11 mouse cellular contexts compared by ENCODE assay signal in genomic region chr6:87257981-87258775, GRCm38 (mm10).
DNase-seq lines count a peak whose midpoint lies in the region; ATAC-seq and TF ChIP-seq lines count a peak whose summit lies in the region.
"Had no signal": no experiment of that assay in that cellular context is flagged by ENCODE, and none has a peak within 500 bp of the region (broad histone marks: within the 10 kb centered on the region; RNA-seq: fewer than 3 reads in every experiment).

No protein-coding gene starts in this region.

- 66% methylated on average over 7 of the region's 7 CpGs for WGBS in hindbrain, embryonic 16.5 days
- WGBS in hindbrain, embryonic 11.5 days = 86% methylated on average over 7 of the region's 7 CpGs
- 66% methylated on average over 7 of the region's 7 CpGs for WGBS in forebrain, embryonic 16.5 days

- H3K27ac ChIP-seq in hindbrain, embryonic 16.5 days (ENCODE audit: low read depth, low read length) = peak overlapping the region; percentile 34; the same call in 1 of the 2 replicates
- H3K27ac ChIP-seq in hindbrain, embryonic 11.5 days (ENCODE audit: low read depth, low read length) = no peak overlapping the region
- peak overlapping the region; percentile 34 for H3K27ac ChIP-seq in forebrain, embryonic 16.5 days (ENCODE audit: low read length)
- H3K27ac ChIP-seq in left cerebral cortex, adult 2 months = peak overlapping the region; percentile 73
- H3K27ac ChIP-seq: liver, embryonic 13.5 days had no signal

- ATAC-seq in hindbrain, embryonic 16.5 days = peak; percentile 20; the same call in 1 of the 2 replicates
- ATAC-seq in hindbrain, embryonic 11.5 days (ENCODE audit: low FRiP score) = no peak
- peak; percentile 78 for ATAC-seq in forebrain, embryonic 16.5 days

- peaks cover 10% of the 10 kb centered on the region for H3K4me1 ChIP-seq in hindbrain, embryonic 16.5 days (ENCODE audit: control insufficient read depth, insufficient read depth, low read depth, low read length)
- no peaks in the 10 kb centered on the region for H3K4me1 ChIP-seq in hindbrain, embryonic 11.5 days (replicated peaks; ENCODE audit: control insufficient read depth, insufficient read depth, low read length)
- H3K4me1 ChIP-seq in forebrain, embryonic 16.5 days (replicated peaks; ENCODE audit: control insufficient read depth, insufficient read depth, low read length) = peaks cover 18% of the 10 kb centered on the region
- H3K4me1 ChIP-seq: liver, embryonic 13.5 days had no signal

- no peak overlapping the region for H3K9ac ChIP-seq in hindbrain, embryonic 16.5 days (ENCODE audit: low read depth, low read length)
- no peak overlapping the region for H3K9ac ChIP-seq in hindbrain, embryonic 11.5 days (ENCODE audit: low read depth, low read length)
- no peak overlapping the region for H3K9ac ChIP-seq in forebrain, embryonic 16.5 days (replicated peaks; ENCODE audit: low read depth, low read length)
- H3K9ac ChIP-seq: liver, embryonic 13.5 days had no signal

- TF ChIP-seq CTCF in left cerebral cortex, adult 2 months (IDR thresholded peaks at IDR 0.05) = no peak

- intact Hi-C loops in left cerebral cortex, adult 2 months (cut with DNase I) = loop anchor here (5.0 kb wide), 2 partner anchors 64 to 91 kb away; no protein-coding TSS in a partner anchor

- no peaks in the 10 kb centered on the region for H3K27me3 ChIP-seq in hindbrain, embryonic 16.5 days (replicated peaks; ENCODE audit: control insufficient read depth, insufficient read depth, low read length)
- H3K27me3 ChIP-seq in hindbrain, embryonic 11.5 days (ENCODE audit: control insufficient read depth, insufficient read depth, low read length) = no peaks in the 10 kb centered on the region
- H3K27me3 ChIP-seq in forebrain, embryonic 16.5 days (replicated peaks; ENCODE audit: control insufficient read depth, insufficient read depth, low read length) = no peaks in the 10 kb centered on the region

- no peak for DNase-seq in hindbrain, embryonic 11.5 days (ENCODE audit: low spot score)
- DNase-seq in left cerebral cortex, adult 2 months (ENCODE audit: extremely low spot score in 1 of 2, low spot score in 2 of 2) = no peak
- DNase-seq in right cerebral cortex, postnatal 10 days (ENCODE audit: low spot score in 2 of 2) = peak; percentile 76 to 83
- DNase-seq in embryo, embryonic 9.5 days (ENCODE audit: extremely low spot score) = no peak
- no peak for DNase-seq in adrenal gland, adult 8-10 months
- no peak for DNase-seq in adrenal gland, postnatal 4 days (ENCODE audit: low spot score in 2 of 2)
- DNase-seq: cerebellum, postnatal 36 days; liver, embryonic 13.5 days had no signal

- no peak overlapping the region for H3K4me2 ChIP-seq in hindbrain, embryonic 16.5 days (ENCODE audit: low read length)
- H3K4me2 ChIP-seq in hindbrain, embryonic 11.5 days (replicated peaks; ENCODE audit: low read depth, low read length) = no peak overlapping the region
- H3K4me2 ChIP-seq in forebrain, embryonic 16.5 days (ENCODE audit: low read length) = no peak overlapping the region
- H3K4me2 ChIP-seq: heart, embryonic 11.5 days; liver, embryonic 13.5 days had no signal

- H3K36me3 ChIP-seq in hindbrain, embryonic 16.5 days (ENCODE audit: control insufficient read depth, insufficient read depth, low read length) = no peaks in the 10 kb centered on the region
- no peaks in the 10 kb centered on the region for H3K36me3 ChIP-seq in hindbrain, embryonic 11.5 days (ENCODE audit: control insufficient read depth, insufficient read depth, low read length)
- no peaks in the 10 kb centered on the region for H3K36me3 ChIP-seq in forebrain, embryonic 16.5 days (ENCODE audit: control insufficient read depth, insufficient read depth)
- H3K36me3 ChIP-seq: liver, embryonic 13.5 days had no signal

- no peaks in the 10 kb centered on the region for H3K9me3 ChIP-seq in hindbrain, embryonic 16.5 days (ENCODE audit: control insufficient read depth, low read length)
- no peaks in the 10 kb centered on the region for H3K9me3 ChIP-seq in hindbrain, embryonic 11.5 days (ENCODE audit: control insufficient read depth, low read length)
- H3K9me3 ChIP-seq in forebrain, embryonic 16.5 days (ENCODE audit: control insufficient read depth, low read length) = no peaks in the 10 kb centered on the region
- H3K9me3 ChIP-seq: liver, embryonic 13.5 days had no signal

- no peak overlapping the region for H3K4me3 ChIP-seq in hindbrain, embryonic 16.5 days (ENCODE audit: low read length)
- no peak overlapping the region for H3K4me3 ChIP-seq in hindbrain, embryonic 11.5 days (ENCODE audit: low read depth, low read length)
- no peak overlapping the region for H3K4me3 ChIP-seq in forebrain, embryonic 16.5 days (replicated peaks; ENCODE audit: low read length)
- no peak overlapping the region for H3K4me3 ChIP-seq in left cerebral cortex, adult 2 months
- H3K4me3 ChIP-seq: liver, embryonic 13.5 days had no signal

Comparison
In these comparisons a context has a peak if more than half of its experiments do, and no peak if none do; other contexts are left out.
1. DNase-seq: peak in right cerebral cortex, postnatal 10 days (2 of 2); none in hindbrain, embryonic 11.5 days (single experiment), left cerebral cortex, adult 2 months (0 of 2), embryo, embryonic 9.5 days (single experiment), adrenal gland, adult 8-10 months (single experiment) and adrenal gland, postnatal 4 days (0 of 2).